Mouse (Mus musculus) heart, embryonic 12.5 days (tissue): Measurements from ENCODE around the gene Pagr1b. TPM values are rescaled to one million over a fixed set of nuclear protein-coding genes. Genes with fewer than 3 reads are reported as not detected.

ENCODE experiments used
- ATAC-seq: fragments of 200-750 bp; cut with Nextera tagmentation; 2 replicates; pipeline ENCODE4 v1.8.0; 2017; ENCODE audit warnings: moderate TSS enrichment, moderate library complexity; ENCODE audit not compliant: insufficient number of reproducible peaks, low FRiP score
- H3K27ac ChIP-seq: fragments of 300-500 bp; sonication (generic); 2 replicates; pipeline ENCODE4 v1.5.1; 2016; ENCODE audit warnings: mild to moderate bottlenecking, moderate library complexity; ENCODE audit not compliant: poor library complexity, severe bottlenecking
- H3K27me3 ChIP-seq: fragments of 300-500 bp; sonication (generic); replicated peaks from 2 replicates; pipeline ENCODE4 v1.6.1; 2016; ENCODE audit warnings: mild to moderate bottlenecking, moderate library complexity
- H3K36me3 ChIP-seq: fragments of 300-500 bp; sonication (generic); 2 replicates; pipeline ENCODE4 v1.6.1; 2016; ENCODE audit warnings: mild to moderate bottlenecking, moderate library complexity
- H3K4me1 ChIP-seq: fragments of 300-500 bp; sonication (generic); replicated peaks from 2 replicates; pipeline ENCODE4 v1.6.1; 2016; ENCODE audit warnings: mild to moderate bottlenecking
- H3K4me2 ChIP-seq: fragments of 300-500 bp; sonication (generic); 2 replicates; pipeline ENCODE4 v1.6.1; 2016; ENCODE audit warnings: mild to moderate bottlenecking, moderate library complexity
- H3K4me3 ChIP-seq: fragments of 300-500 bp; sonication (generic); 2 replicates; pipeline ENCODE4 v1.5.1; 2016; ENCODE audit warnings: mild to moderate bottlenecking
- H3K9ac ChIP-seq: fragments of 300-500 bp; sonication (generic); 2 replicates; pipeline ENCODE4 v1.6.1; 2016; ENCODE audit warnings: mild to moderate bottlenecking, moderate library complexity
- H3K9me3 ChIP-seq: fragments of 300-500 bp; sonication (generic); replicated peaks from 2 replicates; pipeline ENCODE4 v1.6.1; 2016; ENCODE audit warnings: mild to moderate bottlenecking, moderate library complexity
- WGBS: fragments of 180-500 bp; shearing (Covaris S2); methylation state at CpG from one replicate; pipeline ENCODE4 v1.1.7; 2016; 5-methylcytosine and 5-hydroxymethylcytosine counted together
- polyA plus RNA-seq: library from polyadenylated mRNA; unstranded; fragments of >200 nt; fragmentation: Nextera tagmentation; extraction: Ambion mirVana; gene quantifications from 2 replicates; pipeline ENCODE4 v1.2.1, GENCODE M21; 2016

Gene Pagr1b
- polyA plus RNA-seq, 1 experiment from 2014 or later = not detected

- no peak overlapping the region for H3K4me3 ChIP-seq
- ATAC-seq = no peak
- no peak overlapping the region for H3K27ac ChIP-seq
- H3K36me3 ChIP-seq = peaks cover 36% of the 10 kb centered on the region
- 70% methylated on average over 2 of the region's 2 CpGs for whole genome bisulfite sequencing
- peaks cover 43% of the 10 kb centered on the region for H3K4me1 ChIP-seq
- H3K9me3 ChIP-seq = no peaks in the 10 kb centered on the region
- no peak overlapping the region for H3K4me2 ChIP-seq
- H3K27me3 ChIP-seq = no peaks in the 10 kb centered on the region
- no peak overlapping the region for H3K9ac ChIP-seq
Observed at GRCm38 (mm10) chr7:127011717-127012116, 4.6 kb downstream of the Pagr1b start.

- no peaks in the 10 kb centered on the region for H3K27me3 ChIP-seq
- no peak for ATAC-seq
- H3K36me3 ChIP-seq = peaks cover 36% of the 10 kb centered on the region
- 88% methylated on average over 2 of the region's 2 CpGs for WGBS
- peaks cover 43% of the 10 kb centered on the region for H3K4me1 ChIP-seq
- no peak overlapping the region for H3K27ac ChIP-seq
- no peak overlapping the region for H3K4me2 ChIP-seq
- H3K9me3 ChIP-seq = no peaks in the 10 kb centered on the region
- H3K9ac ChIP-seq = no peak overlapping the region
- no peak overlapping the region for H3K4me3 ChIP-seq
Observed at GRCm38 (mm10) chr7:127011051-127011450, 5.2 kb downstream of the Pagr1b start.

DNA sequence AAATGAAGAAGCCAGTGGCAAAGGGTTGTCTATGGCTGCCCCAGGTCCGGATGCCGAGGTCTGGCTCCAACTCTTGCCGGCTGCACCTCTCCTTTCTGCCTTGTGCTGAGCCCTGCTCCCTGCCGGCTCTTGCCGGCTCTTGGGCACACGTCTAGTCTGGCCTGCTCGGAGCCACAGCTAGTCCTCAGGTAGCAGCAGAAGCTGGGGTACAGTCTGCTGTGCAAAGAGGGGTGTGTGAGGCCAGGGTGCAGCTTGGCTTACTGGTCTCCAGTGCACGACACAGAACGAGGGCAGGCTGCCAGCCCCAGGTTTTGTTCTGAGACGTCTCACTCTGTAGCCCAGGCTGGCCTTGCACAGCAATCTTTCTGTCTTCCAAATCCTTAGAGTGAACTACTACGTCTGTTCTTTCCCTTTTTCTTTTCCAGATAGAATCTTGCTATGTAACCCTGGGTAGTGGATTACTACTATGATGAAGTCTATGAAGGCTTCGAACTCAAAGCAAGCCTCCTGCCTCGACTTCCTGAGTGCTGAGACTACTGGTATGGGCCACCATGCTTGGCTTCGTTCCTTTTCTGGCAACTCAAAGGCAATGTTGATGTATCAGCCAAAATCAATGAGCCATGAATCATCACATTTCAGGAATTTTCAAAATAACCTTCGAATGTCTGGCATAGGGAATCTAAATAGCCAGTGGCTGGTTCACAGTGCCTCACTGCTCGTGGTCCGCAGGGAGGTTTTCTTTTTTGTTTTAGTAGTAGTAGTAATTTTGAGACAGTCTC, 6.8 kb downstream of the Pagr1b start:
- H3K9me3 ChIP-seq = no peaks in the 10 kb centered on the region
- H3K4me1 ChIP-seq = peaks cover 28% of the 10 kb centered on the region
- WGBS = 76% methylated on average over 17 of the region's 17 CpGs
- no peaks in the 10 kb centered on the region for H3K27me3 ChIP-seq
- peaks cover 27% of the 10 kb centered on the region for H3K36me3 ChIP-seq
- no peak overlapping the region for H3K4me3 ChIP-seq
- no peak for ATAC-seq
- peak overlapping the region; percentile 59; the same call in 1 of the 2 replicates for H3K27ac ChIP-seq
- H3K4me2 ChIP-seq = no peak overlapping the region
- H3K9ac ChIP-seq = no peak overlapping the region; the same call in 1 of the 2 replicates

GRCm38 (mm10) chr7:127008239-127009019, 7.9 kb downstream of the Pagr1b start:
- Histone ChIP-seq H3K9ac (peak overlapping the region; percentile 21), H3K27ac (peak overlapping the region; percentile 59), H3K4me2 (no peak overlapping the region)

DNA sequence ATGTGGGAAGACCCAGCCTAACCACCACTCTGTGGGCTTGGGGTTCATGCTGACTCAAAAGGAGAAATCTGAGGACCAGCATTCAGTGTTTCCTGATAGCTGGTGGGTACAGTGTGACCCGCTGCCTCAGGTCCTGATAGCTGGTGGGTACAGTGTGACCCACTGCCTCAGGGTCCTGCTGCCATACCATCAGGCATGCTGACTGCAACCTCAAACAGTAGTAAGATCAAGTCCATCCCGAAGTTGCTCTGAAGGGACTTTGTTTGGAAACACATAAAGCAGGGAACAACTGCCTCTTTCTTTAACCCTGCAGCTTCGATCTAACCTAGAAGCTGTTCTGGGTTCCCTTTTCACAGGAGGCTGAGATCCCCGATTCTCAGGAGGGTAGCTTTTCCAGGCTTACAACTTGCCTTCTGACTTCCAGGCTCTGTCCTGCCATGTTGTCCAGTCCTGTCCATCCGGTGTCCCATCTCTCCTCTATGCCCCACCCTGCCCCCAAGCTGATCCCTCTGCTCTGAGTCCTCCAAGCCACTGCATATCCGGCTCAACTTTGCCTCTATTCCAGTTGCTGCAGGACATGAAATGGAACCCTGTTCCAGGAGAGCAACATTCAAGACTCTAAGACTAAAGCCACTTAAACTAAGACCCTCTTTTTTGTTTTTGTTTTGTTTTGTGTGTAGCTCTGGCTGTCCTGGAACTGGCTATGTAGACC, 8.8 kb downstream of the Pagr1b start:
- Histone ChIP-seq H3K9ac (no peak overlapping the region; the same call in 1 of the 2 replicates), H3K4me1 (peaks cover 14% of the 10 kb centered on the region), H3K27ac (no peak overlapping the region), H3K27me3 (no peaks in the 10 kb centered on the region), H3K4me2 (no peak overlapping the region), H3K36me3 (peaks cover 14% of the 10 kb centered on the region), H3K4me3 (no peak overlapping the region), H3K9me3 (no peaks in the 10 kb centered on the region)
- 89% methylated on average over 6 of the region's 6 CpGs for WGBS
- ATAC-seq = no peak

More at GRCm38 (mm10) chr7:127008239-127009019, 7.9 kb downstream of the Pagr1b start:
- H3K36me3 ChIP-seq = peaks cover 24% of the 10 kb centered on the region
- peak; percentile 87 for ATAC-seq
- H3K4me1 ChIP-seq = peaks cover 18% of the 10 kb centered on the region
- H3K4me3 ChIP-seq = no peak overlapping the region
- H3K27me3 ChIP-seq = no peaks in the 10 kb centered on the region
- H3K9me3 ChIP-seq = no peaks in the 10 kb centered on the region
- WGBS = 37% methylated on average over 9 of the region's 9 CpGs

- Histone ChIP-seq H3K4me1 (peaks cover 13% of the 10 kb centered on the region), H3K4me2 (no peak overlapping the region), H3K9me3 (no peaks in the 10 kb centered on the region), H3K9ac (no peak overlapping the region), H3K36me3 (no peaks in the 10 kb centered on the region), H3K27ac (no peak overlapping the region), H3K27me3 (no peaks in the 10 kb centered on the region), H3K4me3 (no peak overlapping the region)
- WGBS = 88% methylated on average over 4 of the region's 4 CpGs
- ATAC-seq = no peak
Observed at GRCm38 (mm10) chr7:127004122-127004875, 12.0 kb downstream of the Pagr1b start.

DNA sequence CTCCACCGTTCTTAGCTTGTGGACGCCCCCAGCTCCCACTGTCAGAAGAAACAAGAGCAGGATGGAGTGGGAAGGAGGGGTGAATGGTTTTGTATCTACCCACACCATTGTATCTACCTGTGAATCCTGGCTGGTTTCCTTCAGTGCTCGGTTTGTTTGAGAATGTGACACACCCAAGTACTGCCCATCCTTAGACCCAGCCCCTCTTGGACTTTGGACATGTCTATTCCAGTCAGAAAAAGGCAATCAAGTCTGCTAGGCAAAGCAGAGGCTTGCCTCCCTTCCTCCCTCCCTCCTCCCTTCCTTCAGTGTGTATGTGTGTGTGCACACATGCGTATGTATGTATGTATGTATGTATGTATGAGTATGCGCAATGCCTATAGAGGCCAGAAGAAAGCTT, 12.7 kb downstream of the Pagr1b start:
- Histone ChIP-seq H3K9ac (no peak overlapping the region), H3K36me3 (no peaks in the 10 kb centered on the region), H3K9me3 (no peaks in the 10 kb centered on the region), H3K4me2 (no peak overlapping the region), H3K27ac (no peak overlapping the region), H3K4me1 (peaks cover 6% of the 10 kb centered on the region), H3K27me3 (no peaks in the 10 kb centered on the region), H3K4me3 (no peak overlapping the region)
- 88% methylated on average over 5 of the region's 5 CpGs for WGBS
- ATAC-seq = no peak

- peaks cover 12% of the 10 kb centered on the region for H3K36me3 ChIP-seq
- WGBS = 67% methylated on average over 10 of the region's 10 CpGs
- H3K4me3 ChIP-seq = no peak overlapping the region
Observed at GRCm38 (mm10) chr7:126999568-126999967, 16.7 kb downstream of the Pagr1b start.

GRCm38 (mm10) chr7:126996449-126996848, 19.8 kb downstream of the Pagr1b start:
- 77% methylated on average over 4 of the region's 4 CpGs for WGBS
- Histone ChIP-seq H3K27ac (no peak overlapping the region), H3K4me1 (no peaks in the 10 kb centered on the region), H3K36me3 (peaks cover 12% of the 10 kb centered on the region), H3K9me3 (0 out of 2 replicates have a peak, but pooled peaks cover 4% of the 10 kb centered on the region), H3K4me3 (no peak overlapping the region), H3K4me2 (no peak overlapping the region), H3K9ac (no peak overlapping the region), H3K27me3 (no peaks in the 10 kb centered on the region)
- no peak for ATAC-seq

More at GRCm38 (mm10) chr7:126999568-126999967, 16.7 kb downstream of the Pagr1b start:
- no peak overlapping the region for H3K4me2 ChIP-seq
- H3K27me3 ChIP-seq = no peaks in the 10 kb centered on the region
- H3K4me1 ChIP-seq = no peaks in the 10 kb centered on the region
- H3K27ac ChIP-seq = no peak overlapping the region
- no peak for ATAC-seq
- H3K9me3 ChIP-seq = 0 out of 2 replicates have a peak, but pooled peaks cover 4% of the 10 kb centered on the region
- H3K9ac ChIP-seq = no peak overlapping the region

- Histone ChIP-seq H3K27me3 (0 out of 2 replicates have a peak, but pooled peaks cover 4% of the 10 kb centered on the region), H3K4me2 (no peak overlapping the region), H3K4me3 (no peak overlapping the region), H3K9ac (no peak overlapping the region), H3K36me3 (no peaks in the 10 kb centered on the region), H3K27ac (no peak overlapping the region), H3K9me3 (no peaks in the 10 kb centered on the region), H3K4me1 (no peaks in the 10 kb centered on the region)
- WGBS = 70% methylated on average over 8 of the region's 8 CpGs
- no peak for ATAC-seq
Observed at GRCm38 (mm10) chr7:126988816-126989215, 27.5 kb downstream of the Pagr1b start.
